Mouse (Mus musculus) splenic B cell, adult 2 months (primary cell): ENCODE data around the gene 4932438A13Rik.

ENCODE experiments used
- DNase-seq: peaks from one replicate; pipeline ENCODE4 v3.0.0-alpha.2; 2011; ENCODE audit warnings: low read depth, low spot score
- H3K27me3 ChIP-seq: 2 replicates; pipeline ENCODE4 v1.6.1; 2012; ENCODE audit warnings: mild to moderate bottlenecking, low read length, moderate library complexity, mixed read lengths; ENCODE audit not compliant: control insufficient read depth, poor library complexity, insufficient read depth, severe bottlenecking
- H3K36me3 ChIP-seq: 2 replicates; pipeline ENCODE4 v1.6.1; 2012; ENCODE audit warnings: mild to moderate bottlenecking, low read length, moderate library complexity, mixed read lengths; ENCODE audit not compliant: control insufficient read depth, poor library complexity, insufficient read depth, severe bottlenecking

Gene 4932438A13Rik

DNA sequence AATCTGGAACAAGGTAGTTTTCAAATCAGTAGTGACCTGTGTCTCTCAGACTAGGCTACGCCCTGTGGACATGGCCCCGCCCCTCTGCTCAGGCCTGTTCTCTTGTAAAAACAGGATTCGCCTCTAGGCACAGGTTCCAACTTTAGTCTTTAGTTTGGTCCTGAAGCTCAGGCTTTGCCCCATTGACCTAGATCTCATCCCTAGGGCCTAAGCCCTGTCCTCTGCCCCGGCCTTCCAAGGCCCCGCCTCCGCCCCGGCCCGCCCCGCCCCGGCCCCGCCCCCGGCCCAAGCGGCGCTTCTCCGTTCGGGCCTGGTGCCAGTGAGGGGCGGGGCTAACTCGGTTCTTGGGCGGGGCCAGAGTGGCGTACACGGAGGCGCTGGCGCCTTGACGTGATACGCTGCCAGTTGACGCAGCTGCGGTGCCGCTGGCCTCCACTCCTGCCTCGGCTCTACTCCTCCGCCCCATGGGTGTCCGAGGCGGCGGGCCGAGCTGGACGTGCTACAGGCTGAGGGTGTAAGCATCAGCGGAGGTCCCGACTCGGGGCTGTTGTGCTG is at the start of gene 4932438A13Rik:
Gene 4932438A13Rik, plus strand, starts transcription at position 384 of the 555 bp plus-strand sequence.
- DNase-seq, result peak; percentile 97
- H3K27me3 ChIP-seq, result no peaks in the 10 kb centered on the region
- peaks cover 2% of the 10 kb centered on the region; the same call in 1 of the 2 replicates for H3K36me3 ChIP-seq

DNA sequence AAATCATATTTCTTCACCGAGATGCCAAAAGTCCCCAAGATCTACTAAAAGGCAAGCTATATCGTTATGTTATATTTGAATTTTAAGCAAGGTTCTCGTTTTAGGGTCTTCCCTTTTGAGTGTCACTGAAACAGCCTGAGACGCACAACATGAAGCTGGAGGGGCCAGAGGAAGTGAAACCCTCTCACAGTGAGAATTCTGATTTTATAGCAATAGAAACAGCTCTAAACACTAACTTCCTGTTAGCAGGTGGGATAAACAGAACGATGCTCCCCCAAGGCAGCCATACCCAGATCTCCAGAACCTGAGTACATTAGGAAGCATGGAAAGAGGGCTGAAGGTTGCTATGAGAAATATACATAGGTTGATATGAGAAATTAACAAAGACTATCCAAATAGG is 46.3 kb upstream of the 4932438A13Rik start:
- Histone ChIP-seq H3K27me3 (no peaks in the 10 kb centered on the region), H3K36me3 (no peaks in the 10 kb centered on the region)
- DNase-seq, result peak; percentile 58

DNA sequence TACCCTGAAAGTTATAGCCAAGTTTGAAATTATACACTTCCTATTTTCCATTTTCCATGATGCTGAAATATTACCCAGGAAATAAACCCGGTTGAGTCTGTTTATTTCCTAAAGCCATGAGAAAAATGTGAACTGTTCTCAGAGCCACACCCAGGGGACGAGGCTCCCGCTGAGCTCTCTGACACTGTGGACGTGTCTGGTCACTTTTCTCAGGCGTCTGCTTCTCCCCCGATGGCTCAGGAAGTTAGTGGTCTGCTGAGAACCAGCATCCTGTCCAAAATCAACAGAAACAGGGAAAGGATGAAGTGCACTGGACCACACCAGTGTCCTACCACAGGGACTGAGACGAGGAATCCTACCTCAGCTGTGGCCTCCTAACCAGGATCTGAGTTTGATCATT is 43.5 kb upstream of the 4932438A13Rik start:
- no peak for DNase-seq
- no peaks in the 10 kb centered on the region for H3K27me3 ChIP-seq
- H3K36me3 ChIP-seq, result no peaks in the 10 kb centered on the region

DNA sequence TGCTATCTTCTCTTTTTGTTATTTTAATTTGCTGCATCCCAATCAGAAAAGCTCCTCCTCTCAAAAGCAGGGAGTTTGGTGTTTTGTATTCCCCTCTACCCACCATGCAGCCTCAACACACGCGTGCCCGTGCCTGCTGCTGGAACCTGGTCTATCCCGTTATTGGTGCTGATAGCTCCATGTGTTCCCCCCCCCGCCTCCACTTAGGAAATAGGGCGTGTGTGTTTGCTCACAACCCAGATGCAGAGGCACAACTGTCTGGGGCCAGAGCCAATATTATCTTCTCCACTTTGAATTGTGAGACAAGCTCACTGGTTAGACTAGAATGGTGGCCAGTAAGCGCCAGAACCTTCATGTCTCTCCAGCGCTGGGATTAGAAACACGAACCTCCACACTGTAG is 41.9 kb upstream of the 4932438A13Rik start:
- no peaks in the 10 kb centered on the region for H3K36me3 ChIP-seq
- DNase-seq, result no peak
- no peaks in the 10 kb centered on the region for H3K27me3 ChIP-seq

DNA sequence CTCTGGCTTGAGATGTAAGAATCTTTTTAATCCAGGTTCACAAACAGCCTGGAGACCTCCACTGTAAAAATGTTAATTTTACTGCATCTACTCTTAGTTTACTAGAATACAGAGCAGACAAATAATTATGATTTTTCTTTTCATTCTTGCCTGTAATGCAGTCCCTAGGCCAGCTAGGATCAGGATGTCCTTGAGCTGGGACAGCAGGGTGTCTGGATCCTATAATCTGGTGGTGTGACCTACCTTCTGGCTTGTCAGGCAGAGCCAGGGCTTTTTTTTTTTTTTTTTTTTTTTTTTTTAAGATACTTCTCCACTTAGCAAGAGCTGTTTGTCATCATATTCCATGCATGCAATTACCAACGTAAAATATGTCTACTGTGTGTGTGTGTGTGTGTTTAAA is 37.8 kb upstream of the 4932438A13Rik start:
- no peaks in the 10 kb centered on the region for H3K27me3 ChIP-seq
- no peaks in the 10 kb centered on the region for H3K36me3 ChIP-seq
- DNase-seq, result no peak

DNA sequence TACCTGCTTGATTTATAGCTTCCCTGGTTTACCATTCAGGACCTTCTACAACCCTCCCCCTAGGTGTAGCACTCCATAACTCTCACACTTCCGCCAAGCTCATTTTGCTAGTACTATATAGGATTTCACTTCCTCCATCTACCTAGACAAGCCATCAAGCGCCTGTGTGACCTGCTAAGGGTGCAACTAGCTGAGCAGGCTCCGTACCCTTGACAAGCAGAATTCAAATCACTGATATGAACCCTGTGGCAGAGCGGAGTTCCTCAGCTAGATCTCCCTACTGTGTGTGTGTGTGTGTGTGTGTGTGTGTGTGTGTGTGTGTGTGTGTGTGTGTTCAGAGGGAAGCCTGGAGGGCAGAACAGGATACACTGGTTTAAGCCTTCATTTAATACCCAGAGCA is 37.4 kb upstream of the 4932438A13Rik start:
- Histone ChIP-seq H3K27me3 (no peaks in the 10 kb centered on the region), H3K36me3 (no peaks in the 10 kb centered on the region)
- no peak for DNase-seq

DNA sequence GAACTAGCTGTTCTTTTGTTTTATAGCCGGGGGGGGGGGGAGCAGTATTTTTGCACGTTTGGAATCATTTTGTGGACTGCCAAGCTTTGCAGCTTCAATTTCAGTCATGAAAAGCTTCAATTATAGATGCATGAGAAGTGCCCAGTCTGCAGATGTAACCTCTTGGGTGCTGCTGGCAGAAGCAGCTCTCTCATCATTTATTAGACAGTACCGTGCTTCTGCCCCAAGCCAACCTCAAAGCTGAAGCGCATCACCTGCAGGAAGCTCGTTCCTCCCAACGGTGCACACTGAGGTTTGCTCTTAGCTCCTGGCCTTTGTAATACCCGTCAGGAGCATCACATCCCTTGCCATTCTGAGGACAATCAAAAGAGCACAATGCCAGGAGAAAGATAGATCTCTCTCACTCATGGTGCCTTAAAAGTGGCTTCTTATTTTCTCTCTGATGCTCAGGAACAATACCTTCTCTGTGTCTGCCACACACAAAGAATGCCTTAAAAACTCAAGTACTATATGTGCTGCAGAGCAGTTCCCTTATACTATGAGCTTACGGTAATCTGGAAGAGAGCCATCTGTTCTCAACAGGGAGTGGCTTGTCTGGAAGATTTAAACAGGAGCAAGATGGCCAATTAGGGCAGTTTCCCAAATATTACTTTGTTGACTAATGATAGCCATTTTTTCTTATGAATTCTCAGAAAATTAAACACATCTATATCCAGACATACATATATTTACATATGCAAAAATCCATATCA is 35.5 kb upstream of the 4932438A13Rik start:
- no peak for DNase-seq
- Histone ChIP-seq H3K36me3 (no peaks in the 10 kb centered on the region), H3K27me3 (no peaks in the 10 kb centered on the region)

DNA sequence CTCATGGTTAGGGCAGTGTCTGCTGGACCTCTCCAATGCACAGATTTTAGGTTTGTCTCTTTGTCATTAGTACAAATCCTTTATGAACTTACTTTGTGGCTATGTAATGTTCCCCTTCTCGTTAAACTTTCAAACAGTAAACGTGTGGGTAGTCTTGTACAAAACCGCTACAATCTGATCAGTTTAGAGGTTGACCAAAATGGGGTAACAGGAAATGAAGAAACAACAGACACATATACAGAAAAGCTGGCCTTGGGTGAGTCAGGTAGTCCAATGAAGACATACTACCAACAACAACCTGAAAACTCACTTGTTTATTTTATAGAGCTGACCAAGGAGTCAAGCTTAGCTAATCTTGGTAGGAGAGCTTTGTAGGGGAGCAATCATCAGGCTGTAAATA is 32.7 kb upstream of the 4932438A13Rik start:
- DNase-seq, result no peak
- Histone ChIP-seq H3K27me3 (no peaks in the 10 kb centered on the region), H3K36me3 (no peaks in the 10 kb centered on the region)

DNA sequence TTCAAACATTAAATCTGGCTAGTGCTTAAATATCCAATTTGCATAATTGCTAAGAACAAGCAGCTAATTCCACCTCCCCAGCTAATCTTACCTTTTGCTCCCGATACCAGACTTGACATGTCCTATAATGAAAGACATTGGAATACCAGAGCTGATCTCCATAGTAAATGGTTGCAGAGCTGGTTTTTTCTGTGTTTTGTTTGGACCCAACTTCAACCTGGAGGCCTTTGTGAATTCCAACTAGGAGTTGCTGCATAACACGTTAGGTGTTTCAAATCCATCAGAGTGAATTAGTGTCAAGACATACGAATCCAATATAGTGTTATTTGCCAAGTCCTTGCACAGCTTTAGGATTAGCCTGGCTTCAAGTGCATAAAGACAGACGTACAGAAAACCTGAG is 28.5 kb upstream of the 4932438A13Rik start:
- no peaks in the 10 kb centered on the region for H3K36me3 ChIP-seq
- DNase-seq, result no peak

DNA sequence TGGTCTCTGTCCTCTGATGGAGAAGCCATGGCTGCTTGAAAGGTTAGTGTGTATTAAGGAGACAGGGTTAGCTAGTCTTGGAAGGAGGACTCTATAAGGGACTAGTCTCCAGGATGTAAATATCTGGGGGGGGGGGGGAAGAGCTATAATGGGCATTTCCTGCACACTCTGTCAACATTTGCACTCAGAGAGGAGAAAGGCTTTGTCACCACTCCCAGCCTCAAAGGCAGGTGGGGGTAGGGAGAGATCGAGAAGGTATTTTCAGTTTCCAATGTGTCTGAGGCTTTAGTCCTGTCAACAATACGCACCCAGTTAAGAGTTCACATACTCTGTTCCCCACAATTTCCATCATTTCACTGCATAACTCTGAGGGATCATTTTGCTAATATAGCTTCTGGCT is 28.1 kb upstream of the 4932438A13Rik start:
- H3K36me3 ChIP-seq, result no peaks in the 10 kb centered on the region
- H3K27me3 ChIP-seq, result no peaks in the 10 kb centered on the region
- DNase-seq, result no peak

More for the DNA sequence above, 28.5 kb upstream of the 4932438A13Rik start:
- H3K27me3 ChIP-seq, result no peaks in the 10 kb centered on the region

DNA sequence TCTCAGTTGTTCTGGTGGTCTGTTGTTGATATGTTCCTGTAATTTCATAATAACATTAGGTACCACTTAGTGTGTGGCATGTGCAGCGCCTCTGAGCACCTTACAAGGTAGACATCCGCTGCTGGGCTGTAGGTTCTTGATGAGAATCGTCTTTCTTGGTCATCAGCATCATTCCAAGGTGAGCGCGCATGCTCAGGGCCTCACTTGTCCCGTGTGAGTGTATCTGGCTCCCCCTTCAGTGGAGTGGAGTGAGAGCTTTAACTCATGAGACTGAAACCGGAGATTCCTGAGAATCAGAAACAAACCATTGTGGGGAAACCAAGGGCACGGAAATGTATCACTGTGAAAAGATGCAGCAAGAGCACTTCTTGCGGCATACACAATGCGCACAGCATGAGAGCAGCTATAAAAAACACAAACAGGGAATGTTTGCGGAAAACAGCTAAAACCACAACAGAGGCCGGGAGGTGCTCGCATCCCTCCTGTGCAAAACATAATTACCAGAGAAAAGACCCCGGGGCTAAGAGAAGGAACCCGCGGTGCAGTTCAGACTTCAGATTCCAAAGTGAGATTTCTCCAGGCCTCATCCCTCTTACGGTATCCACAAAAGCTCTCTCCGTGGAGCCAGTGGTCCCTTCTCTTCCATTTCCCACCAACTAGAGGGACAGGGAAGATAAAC is 27.2 kb upstream of the 4932438A13Rik start:
- no peaks in the 10 kb centered on the region for H3K36me3 ChIP-seq
- DNase-seq, result no peak
- no peaks in the 10 kb centered on the region for H3K27me3 ChIP-seq

DNA sequence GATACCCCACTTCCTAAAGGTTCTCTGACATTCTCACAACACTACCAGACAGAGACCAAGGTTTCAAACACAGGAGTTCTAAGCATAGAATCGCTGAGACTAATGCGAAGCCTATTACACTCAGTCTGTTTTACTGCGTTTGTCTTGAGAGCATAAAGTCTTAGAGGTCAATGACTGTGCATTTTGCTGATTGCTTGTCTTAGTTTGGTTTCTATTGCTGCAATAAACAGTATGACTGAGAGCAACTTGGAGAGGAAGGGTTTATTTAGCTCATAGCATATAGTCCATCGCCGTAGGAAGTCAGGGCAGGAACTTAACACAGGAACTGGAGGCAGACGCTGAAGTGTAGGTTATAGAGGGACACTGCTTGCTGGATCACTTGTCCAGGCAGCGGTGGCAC is 26.1 kb upstream of the 4932438A13Rik start:
- Histone ChIP-seq H3K36me3 (no peaks in the 10 kb centered on the region), H3K27me3 (no peaks in the 10 kb centered on the region)
- DNase-seq, result no peak

DNA sequence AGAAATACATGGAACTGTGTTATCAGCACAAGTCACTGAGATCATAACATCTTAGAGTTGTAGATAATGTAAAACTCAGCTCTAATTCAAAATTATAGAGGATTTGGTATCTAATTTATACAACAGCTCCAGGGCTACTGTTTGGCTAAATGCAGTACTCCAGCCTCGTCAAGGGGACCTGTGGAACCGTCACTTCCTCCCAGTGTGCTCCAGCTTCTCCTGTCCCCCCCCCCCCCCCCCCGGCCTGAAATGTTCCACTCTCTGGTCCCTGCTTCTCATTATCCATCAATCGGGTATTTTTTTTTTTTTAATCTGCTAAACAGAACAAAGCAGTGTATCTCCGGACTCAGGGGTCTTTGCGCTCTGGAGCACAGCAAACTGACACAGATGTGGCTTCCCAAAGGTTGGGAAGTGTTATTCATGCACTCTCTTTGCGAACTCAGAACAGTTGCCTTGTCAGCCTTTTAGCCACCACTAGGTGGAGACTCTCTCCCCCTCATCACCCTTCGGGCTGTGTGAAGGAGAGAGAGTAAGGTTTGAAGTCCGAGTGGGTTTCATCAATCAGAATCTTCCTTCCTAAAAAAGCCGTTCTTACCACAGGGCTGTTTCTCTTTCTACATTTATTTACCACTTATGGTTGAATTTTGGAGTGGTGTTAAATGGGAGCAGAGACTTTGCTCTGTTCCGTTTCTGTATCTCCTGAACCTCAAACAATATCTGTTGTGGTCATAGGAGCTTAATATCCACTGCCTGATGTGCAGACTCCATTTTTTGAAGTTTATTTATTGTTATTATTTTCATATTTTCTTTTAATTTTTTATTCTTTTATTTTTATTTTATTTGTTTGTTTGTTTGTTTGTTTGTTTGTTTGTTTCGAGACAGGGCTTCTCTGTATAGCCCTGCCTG is 22.0 kb upstream of the 4932438A13Rik start:
- Histone ChIP-seq H3K27me3 (no peaks in the 10 kb centered on the region), H3K36me3 (no peaks in the 10 kb centered on the region)
- DNase-seq, result peak; percentile 86

DNA sequence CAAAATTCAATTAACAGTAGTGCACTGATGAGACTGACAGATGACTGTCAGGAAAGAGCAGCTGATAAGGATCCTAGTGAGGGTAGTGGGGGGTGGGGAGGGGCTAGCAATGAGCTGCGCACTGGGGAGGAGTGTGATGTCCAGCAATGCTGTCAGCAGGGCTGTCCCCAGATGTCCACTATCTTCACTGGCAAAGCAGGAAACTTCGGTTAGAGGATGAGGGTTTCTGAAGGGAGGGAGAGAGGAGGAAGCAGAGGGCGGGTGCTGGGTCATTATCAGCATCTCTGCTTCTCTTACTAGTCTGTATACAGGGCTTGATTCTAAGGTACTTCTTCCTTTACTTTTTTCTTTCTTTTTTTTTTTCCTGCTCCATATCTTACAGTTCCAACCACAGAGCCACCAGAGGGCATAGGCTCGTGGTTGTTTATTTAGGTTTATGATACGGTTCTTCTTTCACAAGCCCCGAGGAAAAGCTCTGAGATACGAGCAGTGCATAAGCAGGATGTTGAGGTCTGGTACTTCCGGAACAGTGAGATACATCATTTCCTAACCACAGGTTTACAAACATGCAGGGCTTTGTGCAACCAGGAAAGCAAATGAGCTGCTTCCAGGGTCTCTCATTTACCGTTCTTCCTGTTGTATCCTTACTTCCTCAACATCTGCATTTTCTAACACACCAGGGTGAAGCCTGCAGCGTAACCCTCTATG is 9.0 kb upstream of the 4932438A13Rik start:
- no peaks in the 10 kb centered on the region for H3K27me3 ChIP-seq
- peak; percentile 83 for DNase-seq
- H3K36me3 ChIP-seq, result no peaks in the 10 kb centered on the region
